Comparison of ENCODE assay signal across 16 mouse cellular contexts in genomic region chr2:152428481-152428880, GRCm38 (mm10). TPM values are rescaled to one million over a fixed set of nuclear protein-coding genes. Genes with fewer than 3 reads are reported as not detected.
"Had no signal": no experiment of that assay in that cellular context is flagged by ENCODE, and none has a peak within 500 bp of the region (broad histone marks: within the 10 kb centered on the region; RNA-seq: fewer than 3 reads in every experiment).

No protein-coding gene starts in this region.

RNA-seq across cellular contexts. Expression of gene 6820408C15Rik, which starts 13.1 kb away (rescaled TPM):
- polyA plus RNA-seq: myocyte; small intestine, adult 2 months had no signal

RNA-seq across cellular contexts. Expression of gene Zcchc3, which starts 13.7 kb away (rescaled TPM):
- polyA plus RNA-seq: myocyte had no signal

RNA-seq across cellular contexts. Expression of gene Defb23, which starts 35.9 kb away (rescaled TPM):
- total RNA-seq: layer of hippocampus, adult 8-10 months; layer of hippocampus, postnatal 14 days; left cerebral cortex, adult 18-20 months; left cerebral cortex, postnatal 14 days; megakaryocyte progenitor cell, adult 5-6 weeks had no signal
- polyA plus RNA-seq: limb, embryonic 10.5 days; limb, embryonic 14.5 days; liver, embryonic 11.5 days; liver, embryonic 16.5 days; lung, embryonic 16.5 days; midbrain, embryonic 13.5 days; myocyte; neural tube, embryonic 11.5 days; neural tube, embryonic 15.5 days; small intestine, adult 2 months had no signal

RNA-seq across cellular contexts. Expression of gene Defb20, which starts 48.4 kb away (rescaled TPM):
- total RNA-seq: layer of hippocampus, postnatal 14 days; left cerebral cortex, adult 18-20 months; left cerebral cortex, postnatal 14 days; megakaryocyte progenitor cell, adult 5-6 weeks had no signal
- polyA plus RNA-seq: limb, embryonic 10.5 days; limb, embryonic 14.5 days; liver, embryonic 11.5 days; liver, embryonic 16.5 days; lung, embryonic 16.5 days; midbrain, embryonic 13.5 days; myocyte; neural tube, embryonic 11.5 days; neural tube, embryonic 15.5 days; small intestine, adult 2 months; thymus, postnatal 0 days had no signal
